Mouse (Mus musculus) ES-E14 (cell line): ENCODE measurements at regions not wholly inside any gene's neighbourhood (a gene's known extent, or its start where the extent isn't known, plus 50 kb on each side); places are given as distances from the start of the nearest gene placed in this dataset.

ENCODE experiments used
- CHD2 ChIP-seq: IDR thresholded peaks from 2 replicates; pipeline ENCODE4 v1.6.1; 2014; ENCODE audit warnings: mild to moderate bottlenecking, low read depth, low read length, inconsistent platforms
- HCFC1 ChIP-seq: IDR thresholded peaks from 2 replicates; pipeline ENCODE4 v1.6.1; 2012; ENCODE audit warnings: low read length, inconsistent platforms, borderline replicate concordance; ENCODE audit not compliant: insufficient read depth
- MAFK ChIP-seq: IDR thresholded peaks from 2 replicates; pipeline ENCODE4 v1.6.1; 2014; ENCODE audit warnings: mild to moderate bottlenecking, low read depth, low read length, inconsistent platforms; ENCODE audit not compliant: insufficient read depth
- ZC3H11A ChIP-seq: IDR thresholded peaks from 2 replicates; pipeline ENCODE4 v1.6.1; 2012; ENCODE audit warnings: low read depth, mild to moderate bottlenecking, inconsistent platforms, low read length, borderline replicate concordance
- ZNF384 ChIP-seq: IDR thresholded peaks from 2 replicates; pipeline ENCODE4 v1.6.1; 2012; ENCODE audit warnings: low read depth, low read length, inconsistent platforms

GRCm38 (mm10) chr14:120127481-120127880 lies 85.2 kb upstream of the Oxgr1 start:
- no peak for TF ChIP-seq CHD2
- peak; percentile 77; the same call in 1 of the 2 replicates for TF ChIP-seq MAFK
- no peak for TF ChIP-seq ZC3H11A
- TF ChIP-seq HCFC1: no peak
- no peak for TF ChIP-seq ZNF384
